Mouse (Mus musculus) spleen, adult 2 months (tissue): ENCODE data around the gene Cox7a2.

Experiments
- CTCF ChIP-seq: fragments of 200-500 bp; IDR thresholded peaks from 2 replicates; pipeline ENCODE4 v1.5.1; 2011; ENCODE audit warnings: mild to moderate bottlenecking, inconsistent platforms; ENCODE audit not compliant: insufficient read depth, insufficient read length, insufficient replicate concordance; ENCODE audit errors: extremely low read depth
- POLR2A ChIP-seq: fragments of 200-500 bp; IDR thresholded peaks from 2 replicates; pipeline ENCODE4 v1.6.1; 2011; ENCODE audit warnings: low read depth, low read length, inconsistent platforms

DNA sequence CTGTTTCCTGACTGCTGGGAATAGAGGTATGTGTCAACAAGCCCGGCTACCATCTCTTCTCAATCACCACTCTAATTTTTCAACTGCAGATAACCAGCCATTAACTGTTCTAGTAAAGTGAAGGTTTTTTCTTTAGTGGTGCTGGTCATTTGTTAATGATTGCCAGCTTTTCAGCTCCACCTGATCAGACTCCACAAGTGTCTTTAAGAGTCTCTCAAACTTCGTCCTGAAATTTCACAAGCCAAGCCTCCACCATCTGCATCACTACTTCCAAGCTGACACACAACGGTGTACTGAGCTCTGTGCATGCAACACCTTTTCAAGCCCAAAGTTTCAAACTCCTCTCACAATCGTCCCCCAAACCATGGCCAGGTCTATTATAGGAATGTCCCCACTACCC, 5.7 kb upstream of the Cox7a2 start:
- no peak for TF ChIP-seq CTCF
- no peak for TF ChIP-seq POLR2A
